13 mouse cellular contexts compared by ENCODE assay signal in genomic region chr7:63905190-63905589, GRCm38 (mm10). TPM values are rescaled to one million over a fixed set of nuclear protein-coding genes. Genes with fewer than 3 reads are reported as not detected.
DNase-seq lines count a peak whose midpoint lies in the region; ATAC-seq and TF ChIP-seq lines count a peak whose summit lies in the region.
"Had no signal": no experiment of that assay in that cellular context is flagged by ENCODE, and none has a peak within 500 bp of the region (broad histone marks: within the 10 kb centered on the region; RNA-seq: fewer than 3 reads in every experiment).

No protein-coding gene starts in this region.

- no peaks in the 10 kb centered on the region for H3K27me3 ChIP-seq in kidney, embryonic 15.5 days
- no peaks in the 10 kb centered on the region for H3K27me3 ChIP-seq in midbrain, embryonic 11.5 days (ENCODE audit: control insufficient read depth, insufficient read depth, low read length)

- H3K9ac ChIP-seq in kidney, embryonic 15.5 days, result no peak overlapping the region
- H3K9ac ChIP-seq in midbrain, embryonic 11.5 days (ENCODE audit: low read length), result no peak overlapping the region

- H3K4me2 ChIP-seq in kidney, embryonic 15.5 days, result no peak overlapping the region
- no peak overlapping the region for H3K4me2 ChIP-seq in midbrain, embryonic 11.5 days

- H3K4me3 ChIP-seq in layer of hippocampus, adult 2 months, result no peak overlapping the region
- H3K4me3 ChIP-seq in kidney, embryonic 15.5 days (replicated peaks), result no peak overlapping the region
- no peak overlapping the region for H3K4me3 ChIP-seq in midbrain, embryonic 11.5 days (ENCODE audit: low read depth, low read length)

- no peak for TF ChIP-seq CTCF in layer of hippocampus, adult 2 months (conservative IDR thresholded peaks at IDR 0.05)

- peak overlapping the region; percentile 99 for H3K27ac ChIP-seq in layer of hippocampus, adult 2 months
- peak overlapping the region; percentile 54; the same call in 1 of the 2 replicates for H3K27ac ChIP-seq in kidney, embryonic 15.5 days
- H3K27ac ChIP-seq in midbrain, embryonic 11.5 days (ENCODE audit: low read depth, low read length), result no peak overlapping the region

- 77% methylated on average over 2 of the region's 2 CpGs for WGBS in kidney, embryonic 15.5 days
- 78% methylated on average over 2 of the region's 2 CpGs for WGBS in midbrain, embryonic 11.5 days

- H3K9me3 ChIP-seq in kidney, embryonic 15.5 days (replicated peaks), result no peaks in the 10 kb centered on the region
- no peaks in the 10 kb centered on the region for H3K9me3 ChIP-seq in midbrain, embryonic 11.5 days (ENCODE audit: control insufficient read depth, low read length)
- H3K9me3 ChIP-seq: G1E had no signal

- H3K4me1 ChIP-seq in kidney, embryonic 15.5 days, result peaks cover 44% of the 10 kb centered on the region
- peaks cover 12% of the 10 kb centered on the region for H3K4me1 ChIP-seq in midbrain, embryonic 11.5 days (ENCODE audit: control insufficient read depth, insufficient read depth, low read length)

- peak; percentile 21; the same call in 1 of the 2 replicates for ATAC-seq in erythroid progenitor cell, adult 5-6 weeks (replicated peaks; ENCODE audit: low FRiP score, poor library complexity, severe bottlenecking)
- ATAC-seq in kidney, embryonic 15.5 days (replicated peaks; ENCODE audit: low FRiP score), result no peak
- 0 out of 2 replicates have a peak, but pooled peaks have one; percentile 23 for ATAC-seq in monocyte, adult 5-6 weeks (replicated peaks; ENCODE audit: insufficient number of reproducible peaks, low FRiP score, low TSS enrichment, poor library complexity, severe bottlenecking)
- no peak for ATAC-seq in midbrain, embryonic 11.5 days (ENCODE audit: low FRiP score)

- no peaks in the 10 kb centered on the region for H3K36me3 ChIP-seq in kidney, embryonic 15.5 days
- H3K36me3 ChIP-seq in midbrain, embryonic 11.5 days (ENCODE audit: control insufficient read depth, insufficient read depth, low read length), result no peaks in the 10 kb centered on the region

- no peak for DNase-seq in layer of hippocampus, adult 2 months (ENCODE audit: low spot score in 2 of 2)
- no peak for DNase-seq in layer of hippocampus, adult 11-12 months (ENCODE audit: low spot score)
- no peak for DNase-seq in T-cell, adult 2 months (ENCODE audit: low spot score)
- DNase-seq in cerebellum, adult 18-20 months, result no peak
- DNase-seq in midbrain, embryonic 11.5 days (ENCODE audit: low spot score, missing footprints), result no peak
- DNase-seq: adrenal gland, postnatal 14 days; embryo, embryonic 11 days; thymus, postnatal 14 days had no signal

RNA-seq across cellular contexts. Expression of gene E030018B13Rik, which starts 11.5 kb away (rescaled TPM):
- not detected for total RNA-seq in layer of hippocampus, adult 2 months (2021)
- not detected in 2 replicates for total RNA-seq in erythroid progenitor cell, adult 5-6 weeks (2015; ENCODE audit: low replicate concordance)
- total RNA-seq in erythroid progenitor cell, adult 5-6 weeks (2017; ENCODE audit: low replicate concordance), result not detected in 2 replicates
- polyA plus RNA-seq in kidney, embryonic 15.5 days (2015; fragmentation: Nextera tagmentation; extraction: Ambion mirVana), result 0.22 TPM in 1 of 2 replicates, not detected in the other
- 0.58 TPM in 1 of 3 replicates, not detected in the others for total RNA-seq in monocyte, adult 5-6 weeks (2017)
- polyA plus RNA-seq in midbrain, embryonic 11.5 days (2014; fragmentation: Nextera tagmentation; extraction: Ambion mirVana), result 0.14 TPM in 1 of 2 replicates, not detected in the other
- total RNA-seq: adrenal gland, postnatal 14 days; G1E had no signal
- polyA plus RNA-seq: G1E; large intestine, adult 2 months had no signal

RNA-seq across cellular contexts. Expression of gene Klf13, which starts 33.5 kb away (rescaled TPM):
- 100 to 1,000 TPM; 200 to 216 TPM for total RNA-seq in layer of hippocampus, adult 2 months (2021)
- total RNA-seq in erythroid progenitor cell, adult 5-6 weeks (2015; ENCODE audit: low replicate concordance), result 41.8 and 46.9 TPM in 2 replicates
- total RNA-seq in erythroid progenitor cell, adult 5-6 weeks (2017; ENCODE audit: low replicate concordance), result 53.8 and 60.1 TPM in 2 replicates
- polyA plus RNA-seq in kidney, embryonic 15.5 days (2015; fragmentation: Nextera tagmentation; extraction: Ambion mirVana), result 21.8 and 23.3 TPM in 2 replicates
- total RNA-seq in monocyte, adult 5-6 weeks (2017), result 106 to 183 TPM (median 115 TPM) in 3 replicates
- 31.5 and 32.0 TPM in 2 replicates for polyA plus RNA-seq in midbrain, embryonic 11.5 days (2014; fragmentation: Nextera tagmentation; extraction: Ambion mirVana)

Comparison
In these comparisons a context has a peak if more than half of its experiments do, and no peak if none do; other contexts are left out.
1. ATAC-seq: peak in erythroid progenitor cell, adult 5-6 weeks (single experiment) and monocyte, adult 5-6 weeks (single experiment); none in kidney, embryonic 15.5 days (single experiment) and midbrain, embryonic 11.5 days (single experiment).